Mouse (Mus musculus): ENCODE data around the gene Hist2h3b.
A peak's percentile ranks its signal among the peaks of the same experiment; 100 is the strongest.

The Hist2h3b gene

DNA sequence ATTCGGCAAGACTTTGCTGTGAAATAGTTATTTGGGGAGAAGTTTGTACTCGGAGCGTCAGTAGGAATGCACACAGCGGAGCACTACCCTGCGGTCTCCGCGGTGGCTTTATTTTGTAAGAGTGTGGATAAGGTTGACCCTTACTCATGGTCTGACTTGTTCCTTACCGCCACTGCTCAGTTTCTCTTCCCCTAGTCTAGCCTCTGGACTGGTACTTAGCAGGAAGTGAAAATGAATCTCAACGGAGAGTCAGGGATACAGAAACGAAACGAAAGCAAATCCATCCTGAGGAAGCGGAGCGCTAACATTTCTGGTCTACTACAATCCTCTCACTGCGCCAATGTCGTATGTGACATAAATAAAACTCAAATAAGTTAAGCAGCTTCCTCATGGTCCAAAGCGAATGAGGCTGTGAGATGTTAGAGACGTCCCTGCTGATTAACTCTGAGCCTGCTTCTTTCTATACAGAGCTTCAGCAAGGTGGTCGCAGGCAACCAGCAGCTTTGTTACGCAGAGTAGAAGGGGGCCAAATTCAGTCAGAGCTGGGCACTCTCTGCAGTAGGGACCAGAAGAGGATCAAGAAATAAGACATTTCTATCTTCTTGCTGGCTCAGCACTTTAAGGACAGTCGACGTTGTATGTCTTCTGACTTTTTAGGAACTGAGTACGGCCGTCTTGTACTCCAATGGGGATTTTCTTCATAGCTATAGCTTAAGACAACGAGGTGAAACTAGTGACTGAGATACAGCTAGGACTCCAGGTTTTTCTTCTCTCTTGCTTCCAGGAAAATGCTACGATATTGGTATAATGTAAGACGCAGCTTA is 32.5 kb downstream of the Hist2h3b start:
- DNase-seq, result no peak

- no peak for DNase-seq
These were observed 33.6 kb downstream of the Hist2h3b start for GRCm38 (mm10) chr3:96302076-96302475.

DNA sequence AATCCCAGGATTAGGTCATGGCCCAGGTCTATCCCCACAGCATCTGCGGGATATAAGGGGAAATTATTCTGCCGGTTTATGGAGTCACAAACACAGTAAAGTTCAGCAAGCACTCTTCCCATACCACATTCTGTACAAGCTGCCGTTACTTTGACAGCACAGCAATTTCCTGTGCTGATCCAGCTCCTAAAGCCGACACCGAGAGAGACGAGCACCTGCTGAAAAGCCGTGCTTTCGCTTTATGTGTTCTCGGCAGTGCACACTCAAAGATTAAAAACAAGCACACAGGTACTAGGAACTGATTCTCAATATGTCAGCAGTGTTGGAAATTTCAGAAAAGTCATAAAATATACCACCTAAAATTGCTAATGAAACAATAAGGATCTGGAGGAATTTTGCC is 38.1 kb downstream of the Hist2h3b start:
- DNase-seq, result peak; percentile 24 to 28

DNA sequence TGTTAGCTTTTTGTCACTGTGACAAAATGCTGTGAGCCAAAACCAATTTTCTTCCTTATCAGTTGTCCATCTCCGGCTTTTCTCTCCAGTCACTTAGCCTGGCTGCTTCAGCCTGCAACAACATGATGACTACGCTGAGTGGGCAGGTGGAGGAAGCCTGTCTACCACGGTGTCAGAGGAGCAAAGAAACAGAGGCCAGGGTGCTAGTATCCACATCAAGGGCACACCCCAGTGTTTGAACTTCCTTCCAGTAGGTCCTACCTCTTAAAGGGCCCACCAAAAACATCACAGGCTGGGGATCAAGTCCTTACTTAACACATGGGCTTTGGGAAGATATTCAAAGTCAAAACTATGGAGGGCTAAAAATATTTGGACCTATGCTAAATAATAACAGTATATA is 41.0 kb downstream of the Hist2h3b start:
- DNase-seq, result no peak

- DNase-seq, result no peak
These were observed 44.1 kb downstream of the Hist2h3b start for GRCm38 (mm10) chr3:96312341-96313098.

All from thymus, postnatal 36 days (tissue).